Mouse (Mus musculus) intestine, embryonic 14.5 days (tissue): Measurements from ENCODE around the gene Abtb1. TPM values are rescaled to one million over a fixed set of nuclear protein-coding genes. Genes with fewer than 3 reads are reported as not detected.

Experiments used
- ATAC-seq: fragments of 200-750 bp; cut with Nextera tagmentation; replicated peaks from 2 replicates; pipeline ENCODE4 v1.8.0; 2017; ENCODE audit warnings: low read depth, moderate number of reproducible peaks, moderate TSS enrichment, moderate library complexity; ENCODE audit not compliant: low FRiP score, low TSS enrichment
- DNase-seq: peaks from one replicate; pipeline ENCODE4 v3.0.0-alpha.2; 2018; ENCODE audit warnings: low spot score
- H3K27ac ChIP-seq: fragments of 300-500 bp; sonication (generic); 2 replicates; pipeline ENCODE4 v1.5.1; 2014; ENCODE audit warnings: low read depth, mild to moderate bottlenecking, control low read depth
- H3K27me3 ChIP-seq: fragments of 300-500 bp; sonication (generic); replicated peaks from 2 replicates; pipeline ENCODE4 v1.6.1; 2014; ENCODE audit warnings: low read length, control low read depth; ENCODE audit not compliant: control insufficient read depth, insufficient read depth
- H3K36me3 ChIP-seq: fragments of 300-500 bp; sonication (generic); 2 replicates; pipeline ENCODE4 v1.6.1; 2014; ENCODE audit warnings: low read length, control low read depth; ENCODE audit not compliant: control insufficient read depth, insufficient read depth
- H3K4me1 ChIP-seq: fragments of 300-500 bp; sonication (generic); replicated peaks from 2 replicates; pipeline ENCODE4 v1.6.1; 2014; ENCODE audit warnings: low read length, control low read depth, mixed read lengths; ENCODE audit not compliant: control insufficient read depth, insufficient read depth
- H3K4me2 ChIP-seq: fragments of 300-500 bp; sonication (generic); 2 replicates; pipeline ENCODE4 v1.6.1; 2014; ENCODE audit warnings: low read length
- H3K4me3 ChIP-seq: fragments of 300-500 bp; sonication (generic); 2 replicates; pipeline ENCODE4 v1.5.1; 2014; ENCODE audit warnings: low read depth, low read length, control low read depth, mixed read lengths
- H3K9ac ChIP-seq: fragments of 300-500 bp; sonication (generic); 2 replicates; pipeline ENCODE4 v1.6.1; 2014; ENCODE audit warnings: mild to moderate bottlenecking, low read length
- H3K9me3 ChIP-seq: fragments of 300-500 bp; sonication (generic); 2 replicates; pipeline ENCODE4 v1.6.1; 2016; ENCODE audit warnings: low read length, control low read depth; ENCODE audit not compliant: control insufficient read depth
- WGBS: fragments of 180-500 bp; shearing (Covaris S2); extraction: QIAGEN DNeasy Blood & Tissue Kit; methylation state at CpG from one replicate; pipeline ENCODE4 v1.1.7; 2014; 5-methylcytosine and 5-hydroxymethylcytosine counted together
- polyA plus RNA-seq: library from polyadenylated mRNA; unstranded; fragments of >200 nt; fragmentation: Nextera tagmentation; extraction: Ambion mirVana; gene quantifications from 2 replicates; pipeline ENCODE4 v1.2.1, GENCODE M21; 2014

Abtb1 gene
- polyA plus RNA-seq, 1 experiment from 2014 or later: 21.8 TPM

DNA sequence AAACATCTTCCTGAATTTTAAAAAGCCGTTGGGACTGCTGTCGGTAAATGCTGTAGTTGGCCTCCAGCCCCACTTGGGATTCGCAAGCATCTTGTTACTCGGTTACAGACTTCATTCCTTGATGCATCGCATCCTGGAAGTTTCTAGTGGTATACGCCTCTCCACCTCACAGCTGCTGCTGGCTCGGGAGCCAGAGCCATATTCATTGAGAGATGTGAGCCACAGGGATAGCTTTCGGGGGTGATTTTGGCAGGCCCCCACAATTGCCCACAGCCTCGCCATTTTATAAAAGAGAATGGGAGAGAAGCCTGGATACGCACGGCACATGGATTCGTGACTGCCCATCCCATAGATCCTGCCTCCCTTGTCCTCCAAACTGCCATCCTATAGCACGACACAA, 47.9 kb downstream of the Abtb1 start:
- ATAC-seq (no peak), DNase-seq (no peak)
- Histone ChIP-seq H3K9me3 (no peaks in the 10 kb centered on the region), H3K4me1 (peaks cover 27% of the 10 kb centered on the region), H3K4me3 (no peak overlapping the region), H3K27me3 (no peaks in the 10 kb centered on the region), H3K36me3 (no peaks in the 10 kb centered on the region), H3K9ac (no peak overlapping the region), H3K27ac (no peak overlapping the region; the same call in 1 of the 2 replicates), H3K4me2 (no peak overlapping the region)
- 75% methylated on average over 13 of the region's 13 CpGs for WGBS

DNA sequence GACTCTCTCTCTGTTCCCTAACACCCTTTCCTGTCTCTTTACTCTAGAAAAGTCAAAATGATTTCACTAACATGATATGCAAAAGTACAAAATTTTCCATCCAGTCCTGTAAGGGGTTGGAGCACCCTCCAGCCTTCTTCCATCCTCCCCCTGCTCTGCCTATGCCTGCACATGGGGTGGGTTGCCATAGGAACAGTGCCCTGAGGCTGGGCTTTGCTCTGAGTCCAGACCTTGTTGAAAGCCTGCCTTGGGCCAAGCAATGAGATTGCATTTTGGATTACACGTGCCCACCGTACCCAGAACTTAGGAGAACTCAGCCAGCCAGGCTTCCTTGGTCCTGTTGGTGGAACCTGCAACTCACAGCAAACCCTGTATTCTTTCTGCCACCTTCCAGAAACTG, 48.5 kb downstream of the Abtb1 start:
- ATAC-seq (no peak), DNase-seq (no peak)
- Histone ChIP-seq H3K9ac (no peak overlapping the region), H3K4me3 (no peak overlapping the region), H3K4me2 (no peak overlapping the region), H3K9me3 (no peaks in the 10 kb centered on the region), H3K27ac (no peak overlapping the region; the same call in 1 of the 2 replicates), H3K4me1 (peaks cover 29% of the 10 kb centered on the region), H3K27me3 (no peaks in the 10 kb centered on the region), H3K36me3 (no peaks in the 10 kb centered on the region)
- 54% methylated on average over 2 of the region's 2 CpGs for WGBS

DNA sequence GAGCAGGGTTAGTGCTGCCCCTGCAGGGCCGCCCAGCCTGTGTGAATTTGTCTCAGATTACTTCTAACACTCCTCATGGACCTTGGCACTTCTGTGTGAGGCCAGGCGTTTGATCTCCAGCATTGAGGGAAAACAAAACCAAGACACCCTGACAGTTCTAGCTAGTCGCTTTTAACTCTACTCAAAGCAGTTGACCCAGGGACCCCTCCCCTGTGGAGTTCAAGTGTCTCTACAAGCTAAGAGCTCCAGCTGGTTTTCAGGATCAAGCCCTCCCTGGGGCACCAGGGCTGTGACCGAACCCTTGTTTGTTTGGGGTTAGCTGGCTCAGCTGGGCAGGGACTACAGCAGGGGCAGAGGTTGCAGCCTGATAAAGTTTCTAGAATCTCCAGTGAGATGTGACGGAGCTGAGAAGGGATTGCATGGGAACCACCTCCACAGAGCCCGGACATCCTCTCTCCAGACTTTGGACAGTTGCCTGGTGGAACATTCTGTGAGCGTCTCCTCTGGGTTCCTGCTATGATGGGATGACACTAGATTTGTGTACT, 49.6 kb downstream of the Abtb1 start:
- Histone ChIP-seq H3K36me3 (no peaks in the 10 kb centered on the region), H3K4me2 (no peak overlapping the region), H3K9ac (no peak overlapping the region), H3K27me3 (no peaks in the 10 kb centered on the region), H3K27ac (no peak overlapping the region), H3K9me3 (no peaks in the 10 kb centered on the region), H3K4me3 (no peak overlapping the region), H3K4me1 (peaks cover 38% of the 10 kb centered on the region)
- ATAC-seq (no peak), DNase-seq (no peak)
- 42% methylated on average over 7 of the region's 7 CpGs for WGBS

DNA sequence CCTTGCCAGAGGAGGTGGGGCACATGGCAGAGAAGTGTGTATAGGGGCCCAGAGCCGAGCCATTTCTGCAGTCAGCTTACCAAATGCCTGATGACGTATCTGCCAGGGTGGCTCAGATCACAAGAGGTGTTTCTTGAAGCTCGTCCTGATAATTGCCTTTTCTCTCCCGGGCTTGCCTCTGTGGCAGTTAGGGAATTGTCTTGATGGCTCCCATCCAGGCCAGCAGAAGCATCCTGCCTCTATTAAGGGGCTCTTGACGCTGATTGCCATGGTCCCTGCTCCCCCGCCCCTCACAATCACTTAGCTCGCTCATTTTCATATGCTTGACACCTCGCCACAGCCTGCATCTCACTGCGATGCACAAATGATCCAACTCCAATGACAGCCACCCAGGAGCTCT, 50.5 kb downstream of the Abtb1 start:
- H3K9me3 ChIP-seq: no peaks in the 10 kb centered on the region
- DNase-seq (no peak), ATAC-seq (no peak)
- H3K4me1 ChIP-seq: peaks cover 46% of the 10 kb centered on the region
- H3K4me2 ChIP-seq: no peak overlapping the region
- WGBS: 52% methylated on average over 9 of the region's 9 CpGs
- H3K36me3 ChIP-seq: no peaks in the 10 kb centered on the region
- H3K4me3 ChIP-seq: no peak overlapping the region
- no peak overlapping the region for H3K9ac ChIP-seq
- H3K27me3 ChIP-seq: no peaks in the 10 kb centered on the region
- H3K27ac ChIP-seq: no peak overlapping the region

DNA sequence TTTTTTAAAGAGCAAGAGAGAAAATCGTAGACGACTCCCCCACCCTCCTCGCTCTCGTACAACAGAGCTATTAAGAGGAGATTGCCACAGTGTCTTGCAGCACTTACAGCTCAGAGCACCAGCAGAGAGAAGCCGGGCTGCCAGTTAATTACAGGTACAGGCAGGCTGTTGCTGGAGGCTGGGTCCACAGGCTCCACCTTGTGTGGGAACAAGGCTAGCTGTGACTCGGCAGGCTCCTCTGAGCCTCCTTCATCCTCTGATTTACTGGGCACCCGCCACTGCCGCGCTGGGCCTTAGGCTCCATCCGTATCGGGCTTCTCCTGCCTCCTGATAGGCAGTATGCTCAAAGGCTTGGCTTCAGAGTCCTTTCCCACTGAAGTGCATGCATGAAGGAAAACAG, 53.6 kb downstream of the Abtb1 start:
- no peaks in the 10 kb centered on the region for H3K27me3 ChIP-seq
- no peaks in the 10 kb centered on the region for H3K9me3 ChIP-seq
- no peak overlapping the region for H3K4me3 ChIP-seq
- DNase-seq: no peak
- H3K27ac ChIP-seq: peak overlapping the region; percentile 36; the same call in 1 of the 2 replicates
- no peak for ATAC-seq
- H3K9ac ChIP-seq: no peak overlapping the region
- no peak overlapping the region for H3K4me2 ChIP-seq
- no peaks in the 10 kb centered on the region for H3K36me3 ChIP-seq
- peaks cover 64% of the 10 kb centered on the region for H3K4me1 ChIP-seq
- WGBS: 57% methylated on average over 11 of the region's 11 CpGs

DNA sequence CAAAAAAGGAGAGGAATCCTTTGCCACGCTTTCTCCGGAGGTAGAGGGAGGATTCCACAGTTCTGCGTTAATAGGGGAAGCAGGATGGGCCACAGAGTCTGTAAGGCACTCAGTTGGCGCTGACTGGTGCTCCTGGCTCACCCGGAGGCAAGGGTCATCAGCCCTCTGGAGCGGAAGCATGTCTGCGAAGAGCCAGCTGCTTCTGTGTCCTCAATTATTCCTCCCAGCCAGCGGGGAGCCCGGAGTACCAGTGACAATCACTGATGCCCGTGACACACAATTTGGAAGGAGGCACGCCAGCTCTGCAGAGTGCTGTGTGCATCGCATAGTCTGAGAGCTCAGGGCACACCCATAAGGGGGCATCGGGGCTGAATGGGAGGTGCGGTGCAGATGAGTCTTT, 54.3 kb downstream of the Abtb1 start:
- DNase-seq: peak; percentile 59
- peak overlapping the region; percentile 93 for H3K27ac ChIP-seq
- H3K9ac ChIP-seq: no peak overlapping the region
- no peaks in the 10 kb centered on the region for H3K27me3 ChIP-seq
- no peaks in the 10 kb centered on the region for H3K9me3 ChIP-seq
- no peak overlapping the region for H3K4me2 ChIP-seq
- H3K4me1 ChIP-seq: peaks cover 58% of the 10 kb centered on the region
- 35% methylated on average over 14 of the region's 14 CpGs for WGBS
- peak; percentile 19; the same call in 1 of the 2 replicates for ATAC-seq
- no peaks in the 10 kb centered on the region for H3K36me3 ChIP-seq
- H3K4me3 ChIP-seq: no peak overlapping the region

DNA sequence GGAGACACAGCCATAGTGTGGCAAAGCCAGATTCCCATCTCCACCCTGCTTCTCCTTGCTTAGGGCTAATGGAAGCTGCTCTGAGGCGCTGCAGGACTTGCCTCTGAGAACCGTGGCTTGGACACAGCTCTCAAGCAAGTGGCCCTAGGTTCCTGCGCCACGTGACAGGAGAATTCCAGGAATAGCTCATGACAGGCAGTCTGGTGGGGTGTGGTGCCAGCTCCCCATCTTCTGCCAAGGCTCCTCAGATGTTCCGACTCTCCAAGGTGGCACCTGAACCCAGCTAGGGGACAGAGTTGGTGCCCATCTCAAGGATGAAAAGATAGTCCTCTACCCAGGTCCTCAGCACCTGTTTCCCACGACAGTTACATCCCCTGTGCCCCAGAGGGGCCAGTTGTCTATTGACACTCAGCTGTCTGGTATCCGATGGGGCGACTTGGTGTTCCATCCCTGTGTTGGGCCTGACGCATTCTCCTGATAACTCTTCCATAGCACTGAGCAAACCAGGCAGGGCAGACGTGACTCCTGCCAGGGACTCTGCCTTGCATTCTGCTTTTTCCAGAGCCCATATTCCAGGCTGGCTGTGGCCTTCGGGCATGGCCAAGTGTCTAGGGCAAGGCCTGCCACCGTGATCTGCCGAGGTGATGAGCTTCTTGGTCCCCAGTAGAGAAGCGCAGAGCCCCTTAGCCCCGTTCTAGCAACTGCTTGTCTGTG, 54.9 kb downstream of the Abtb1 start:
- H3K4me1 ChIP-seq: peaks cover 52% of the 10 kb centered on the region
- 59% methylated on average over 15 of the region's 15 CpGs for WGBS
- peak overlapping the region; percentile 93 for H3K27ac ChIP-seq
- no peak overlapping the region for H3K9ac ChIP-seq
- DNase-seq: no peak
- no peak overlapping the region for H3K4me3 ChIP-seq
- 0 out of 2 replicates have a peak overlapping the region, but pooled peaks have one; percentile 9 for H3K4me2 ChIP-seq
- no peaks in the 10 kb centered on the region for H3K36me3 ChIP-seq
- no peak for ATAC-seq
- no peaks in the 10 kb centered on the region for H3K27me3 ChIP-seq
- no peaks in the 10 kb centered on the region for H3K9me3 ChIP-seq
